Mouse (Mus musculus) heart, embryonic 12.5 days (tissue): ENCODE data around the gene Lrpprc. TPM values are rescaled to one million over a fixed set of nuclear protein-coding genes. Genes with fewer than 3 reads are reported as not detected.

Source experiments
- ATAC-seq: fragments of 200-750 bp; cut with Nextera tagmentation; 2 replicates; pipeline ENCODE4 v1.8.0; 2017; ENCODE audit warnings: moderate TSS enrichment, moderate library complexity; ENCODE audit not compliant: insufficient number of reproducible peaks, low FRiP score
- H3K27ac ChIP-seq: fragments of 300-500 bp; sonication (generic); 2 replicates; pipeline ENCODE4 v1.5.1; 2016; ENCODE audit warnings: mild to moderate bottlenecking, moderate library complexity; ENCODE audit not compliant: poor library complexity, severe bottlenecking
- H3K27me3 ChIP-seq: fragments of 300-500 bp; sonication (generic); replicated peaks from 2 replicates; pipeline ENCODE4 v1.6.1; 2016; ENCODE audit warnings: mild to moderate bottlenecking, moderate library complexity
- H3K36me3 ChIP-seq: fragments of 300-500 bp; sonication (generic); 2 replicates; pipeline ENCODE4 v1.6.1; 2016; ENCODE audit warnings: mild to moderate bottlenecking, moderate library complexity
- H3K4me1 ChIP-seq: fragments of 300-500 bp; sonication (generic); replicated peaks from 2 replicates; pipeline ENCODE4 v1.6.1; 2016; ENCODE audit warnings: mild to moderate bottlenecking
- H3K4me2 ChIP-seq: fragments of 300-500 bp; sonication (generic); 2 replicates; pipeline ENCODE4 v1.6.1; 2016; ENCODE audit warnings: mild to moderate bottlenecking, moderate library complexity
- H3K4me3 ChIP-seq: fragments of 300-500 bp; sonication (generic); 2 replicates; pipeline ENCODE4 v1.5.1; 2016; ENCODE audit warnings: mild to moderate bottlenecking
- H3K9ac ChIP-seq: fragments of 300-500 bp; sonication (generic); 2 replicates; pipeline ENCODE4 v1.6.1; 2016; ENCODE audit warnings: mild to moderate bottlenecking, moderate library complexity
- H3K9me3 ChIP-seq: fragments of 300-500 bp; sonication (generic); replicated peaks from 2 replicates; pipeline ENCODE4 v1.6.1; 2016; ENCODE audit warnings: mild to moderate bottlenecking, moderate library complexity
- WGBS: fragments of 180-500 bp; shearing (Covaris S2); methylation state at CpG from one replicate; pipeline ENCODE4 v1.1.7; 2016; 5-methylcytosine and 5-hydroxymethylcytosine counted together
- polyA plus RNA-seq: library from polyadenylated mRNA; unstranded; fragments of >200 nt; fragmentation: Nextera tagmentation; extraction: Ambion mirVana; gene quantifications from 2 replicates; pipeline ENCODE4 v1.2.1, GENCODE M21; 2016

Lrpprc gene
- polyA plus RNA-seq, 1 experiment from 2014 or later, result 73.9 TPM

DNA sequence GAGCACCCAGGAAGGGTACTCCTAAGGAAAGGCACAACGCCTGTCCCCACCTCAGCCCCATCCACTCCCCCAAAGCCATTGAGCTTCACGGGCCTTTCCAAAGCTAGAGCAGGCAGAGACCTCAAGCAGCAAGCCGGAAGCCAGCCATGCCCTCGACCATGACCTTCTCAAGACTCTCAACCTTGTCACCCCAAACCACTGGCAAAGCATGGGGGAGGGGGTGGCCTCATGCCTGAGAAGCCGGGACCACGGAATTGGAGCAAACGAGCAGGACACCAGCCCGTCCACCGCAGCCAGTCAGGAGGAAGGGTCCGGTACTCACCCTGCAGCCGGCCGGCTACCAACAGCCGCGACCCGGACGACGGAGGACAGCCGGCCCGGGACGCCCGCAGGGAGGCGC is 546 bp downstream of the Lrpprc start:
- H3K27me3 ChIP-seq, result no peaks in the 10 kb centered on the region
- H3K9me3 ChIP-seq, result no peaks in the 10 kb centered on the region
- H3K27ac ChIP-seq, result peak overlapping the region; percentile 28
- H3K9ac ChIP-seq, result peak overlapping the region; percentile 87
- no peak; the same call in 1 of the 2 replicates for ATAC-seq
- under 1% methylated on average over 22 of the region's 22 CpGs for WGBS
- H3K4me2 ChIP-seq, result peak overlapping the region; percentile 78
- peaks cover 20% of the 10 kb centered on the region for H3K4me1 ChIP-seq
- peaks cover 9% of the 10 kb centered on the region; the same call in 1 of the 2 replicates for H3K36me3 ChIP-seq
- H3K4me3 ChIP-seq, result peak overlapping the region; percentile 92

DNA sequence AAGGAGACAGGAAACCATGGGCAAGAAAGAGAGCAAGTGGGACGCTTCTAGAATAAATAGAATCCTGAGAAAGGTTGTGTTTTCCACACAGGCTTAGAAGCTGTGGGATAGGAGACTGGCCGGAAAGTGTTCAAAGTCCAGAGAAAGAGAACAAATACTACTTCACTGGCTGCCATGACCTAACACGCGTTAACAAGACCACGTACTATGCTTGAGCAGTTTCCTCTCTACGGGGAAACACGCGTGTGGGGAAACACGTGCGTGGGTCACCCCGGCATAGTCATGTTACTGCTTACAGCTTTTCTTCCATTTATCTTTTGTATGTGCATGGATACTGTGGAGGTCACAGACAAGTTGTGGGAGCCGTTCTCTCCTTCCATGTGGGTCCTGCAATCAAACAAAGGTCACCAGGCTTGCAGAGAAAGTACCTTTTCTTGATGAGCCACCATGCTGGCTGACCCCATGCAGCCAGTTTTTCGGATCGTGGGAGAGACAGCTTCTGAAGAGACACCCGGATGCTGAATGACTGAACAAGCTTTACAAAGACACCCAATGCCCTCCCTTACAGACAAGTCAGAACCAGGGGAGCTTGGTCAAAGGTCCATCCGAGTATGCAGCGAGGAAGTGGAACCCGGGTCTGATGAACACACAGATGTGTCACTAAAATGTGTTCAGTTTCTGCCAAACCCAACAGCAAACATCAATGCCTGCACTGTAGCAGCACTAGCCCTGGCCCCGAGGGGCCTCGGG is 2.0 kb downstream of the Lrpprc start:
- Histone ChIP-seq H3K4me1 (peaks cover 20% of the 10 kb centered on the region), H3K27me3 (no peaks in the 10 kb centered on the region), H3K4me3 (peak overlapping the region; percentile 92; the same call in 1 of the 2 replicates), H3K9me3 (no peaks in the 10 kb centered on the region), H3K9ac (peak overlapping the region; percentile 14; the same call in 1 of the 2 replicates), H3K4me2 (peak overlapping the region; percentile 78), H3K36me3 (peaks cover 9% of the 10 kb centered on the region; the same call in 1 of the 2 replicates), H3K27ac (no peak overlapping the region)
- 89% methylated on average over 20 of the region's 20 CpGs for WGBS
- ATAC-seq, result no peak

GRCm38 (mm10) chr17:84787477-84787876 is 3.1 kb downstream of the Lrpprc start:
- peaks cover 20% of the 10 kb centered on the region for H3K4me1 ChIP-seq
- H3K9ac ChIP-seq, result no peak overlapping the region
- H3K36me3 ChIP-seq, result peaks cover 9% of the 10 kb centered on the region; the same call in 1 of the 2 replicates
- H3K4me2 ChIP-seq, result no peak overlapping the region
- no peak for ATAC-seq
- 86% methylated on average over 11 of the region's 11 CpGs for WGBS
- H3K27ac ChIP-seq, result no peak overlapping the region
- no peak overlapping the region for H3K4me3 ChIP-seq
- H3K27me3 ChIP-seq, result no peaks in the 10 kb centered on the region
- H3K9me3 ChIP-seq, result no peaks in the 10 kb centered on the region

GRCm38 (mm10) chr17:84786911-84787310 is 3.7 kb downstream of the Lrpprc start:
- 89% methylated on average over 8 of the region's 8 CpGs for WGBS

DNA sequence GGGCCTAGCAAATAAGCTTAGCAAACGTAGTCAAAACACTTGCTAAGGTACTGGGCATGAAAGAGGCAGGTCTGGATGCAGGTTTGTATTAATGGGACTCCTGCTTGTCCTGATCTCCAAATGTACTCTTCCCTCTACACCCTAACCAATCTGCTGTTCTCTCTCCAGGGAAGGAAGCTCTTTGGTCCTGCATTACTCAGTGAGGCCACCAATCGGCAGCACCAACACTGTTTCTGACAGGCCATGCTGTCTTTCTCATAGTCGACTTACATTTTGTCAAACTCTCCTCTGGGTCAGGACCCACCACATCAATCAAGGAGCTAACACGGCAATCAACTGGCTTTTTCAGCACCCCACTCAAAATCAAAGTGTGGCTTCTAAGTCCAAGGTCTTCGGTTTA is 5.4 kb downstream of the Lrpprc start:
- no peaks in the 10 kb centered on the region for H3K27me3 ChIP-seq
- no peak for ATAC-seq
- 76% methylated on average over 5 of the region's 5 CpGs for WGBS
- peaks cover 13% of the 10 kb centered on the region; the same call in 1 of the 2 replicates for H3K36me3 ChIP-seq
- H3K9me3 ChIP-seq, result no peaks in the 10 kb centered on the region
- H3K4me2 ChIP-seq, result no peak overlapping the region
- no peak overlapping the region for H3K4me3 ChIP-seq
- peaks cover 16% of the 10 kb centered on the region for H3K4me1 ChIP-seq
- no peak overlapping the region for H3K27ac ChIP-seq
- no peak overlapping the region for H3K9ac ChIP-seq

More at GRCm38 (mm10) chr17:84786911-84787310, 3.7 kb downstream of the Lrpprc start:
- Histone ChIP-seq H3K9me3 (no peaks in the 10 kb centered on the region), H3K4me2 (no peak overlapping the region), H3K9ac (no peak overlapping the region), H3K4me3 (no peak overlapping the region), H3K27ac (no peak overlapping the region), H3K27me3 (no peaks in the 10 kb centered on the region), H3K36me3 (peaks cover 9% of the 10 kb centered on the region; the same call in 1 of the 2 replicates), H3K4me1 (peaks cover 18% of the 10 kb centered on the region)
- no peak for ATAC-seq

GRCm38 (mm10) chr17:84783491-84783890 is 7.1 kb downstream of the Lrpprc start:
- ATAC-seq, result no peak
- no peaks in the 10 kb centered on the region for H3K27me3 ChIP-seq
- no peaks in the 10 kb centered on the region for H3K9me3 ChIP-seq
- peaks cover 11% of the 10 kb centered on the region for H3K4me1 ChIP-seq
- H3K36me3 ChIP-seq, result peaks cover 13% of the 10 kb centered on the region; the same call in 1 of the 2 replicates
- no peak overlapping the region; the same call in 1 of the 2 replicates for H3K9ac ChIP-seq
- H3K27ac ChIP-seq, result no peak overlapping the region
- 86% methylated on average over 5 of the region's 5 CpGs for WGBS
- no peak overlapping the region for H3K4me3 ChIP-seq
- no peak overlapping the region for H3K4me2 ChIP-seq

GRCm38 (mm10) chr17:84780321-84780720 is 10.3 kb downstream of the Lrpprc start:
- H3K4me2 ChIP-seq, result no peak overlapping the region
- H3K27ac ChIP-seq, result no peak overlapping the region
- no peak overlapping the region for H3K4me3 ChIP-seq
- no peaks in the 10 kb centered on the region for H3K27me3 ChIP-seq
- WGBS, result 96% methylated on average over 6 of the region's 6 CpGs
- H3K36me3 ChIP-seq, result peaks cover 11% of the 10 kb centered on the region
- no peaks in the 10 kb centered on the region for H3K9me3 ChIP-seq
- ATAC-seq, result no peak
- H3K4me1 ChIP-seq, result peaks cover 27% of the 10 kb centered on the region
- no peak overlapping the region for H3K9ac ChIP-seq

DNA sequence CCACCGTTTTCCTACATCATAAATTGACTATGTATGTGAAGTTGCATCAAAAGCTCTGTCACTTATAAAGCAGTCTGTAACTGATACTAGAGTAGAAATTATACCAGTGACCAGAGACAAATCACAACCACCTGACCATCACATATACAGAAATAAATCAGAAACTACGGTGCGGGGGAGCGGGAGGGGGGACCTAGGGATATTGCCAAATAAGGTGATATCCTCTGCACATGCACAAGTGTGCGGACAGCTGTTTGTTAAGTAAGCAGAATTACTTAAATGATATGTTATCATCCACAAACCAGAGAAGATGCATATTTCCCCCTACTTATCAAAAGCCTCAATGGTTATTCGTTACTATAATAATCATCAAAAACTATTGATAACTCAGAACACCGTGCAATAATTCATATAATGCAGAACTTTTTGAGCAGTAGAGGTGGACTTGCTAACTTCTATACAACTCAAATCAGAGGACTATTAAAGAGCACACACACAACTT is 12.1 kb downstream of the Lrpprc start:
- peaks cover 25% of the 10 kb centered on the region for H3K36me3 ChIP-seq
- H3K27me3 ChIP-seq, result no peaks in the 10 kb centered on the region
- no peaks in the 10 kb centered on the region for H3K9me3 ChIP-seq

GRCm38 (mm10) chr17:84776362-84777000 is 14.1 kb downstream of the Lrpprc start:
- Histone ChIP-seq H3K27ac (peak overlapping the region; percentile 72), H3K4me3 (0 out of 2 replicates have a peak overlapping the region, but pooled peaks have one; percentile 2), H3K4me2 (peak overlapping the region; percentile 50), H3K9me3 (no peaks in the 10 kb centered on the region), H3K36me3 (peaks cover 28% of the 10 kb centered on the region), H3K27me3 (no peaks in the 10 kb centered on the region), H3K4me1 (peaks cover 27% of the 10 kb centered on the region), H3K9ac (peak overlapping the region; percentile 13; the same call in 1 of the 2 replicates)
- peak; percentile 97 for ATAC-seq
- 41% methylated on average over 16 of the region's 16 CpGs for WGBS

More for the DNA sequence above, 12.1 kb downstream of the Lrpprc start:
- Histone ChIP-seq H3K4me3 (no peak overlapping the region), H3K9ac (no peak overlapping the region), H3K27ac (no peak overlapping the region), H3K4me1 (peaks cover 27% of the 10 kb centered on the region), H3K4me2 (no peak overlapping the region)
- 77% methylated on average over 7 of the region's 7 CpGs for WGBS
- ATAC-seq, result no peak

DNA sequence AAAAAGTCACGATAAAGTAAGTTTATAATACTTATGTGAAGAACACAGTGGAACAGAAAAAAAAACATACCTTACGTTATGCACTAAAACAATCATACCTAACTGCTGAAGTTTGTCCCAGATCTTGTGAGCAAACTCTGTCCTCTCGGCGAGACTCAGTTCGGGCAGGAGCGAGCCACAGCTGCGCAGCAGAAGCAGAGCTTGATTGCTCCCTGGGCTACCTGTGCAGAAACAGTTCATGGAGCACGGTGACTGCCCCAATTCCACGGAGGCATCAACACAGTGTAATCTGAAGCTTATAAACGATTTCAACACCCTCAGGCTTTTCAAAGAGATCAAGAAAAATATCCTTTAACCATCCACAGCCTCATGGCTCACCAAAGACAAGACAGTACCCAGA is 15.3 kb downstream of the Lrpprc start:
- 87% methylated on average over 10 of the region's 10 CpGs for WGBS
- H3K9me3 ChIP-seq, result no peaks in the 10 kb centered on the region
- no peak overlapping the region for H3K9ac ChIP-seq
- peaks cover 27% of the 10 kb centered on the region for H3K4me1 ChIP-seq
- no peak overlapping the region for H3K4me2 ChIP-seq
- no peaks in the 10 kb centered on the region for H3K27me3 ChIP-seq
- no peak overlapping the region for H3K4me3 ChIP-seq
- peaks cover 36% of the 10 kb centered on the region for H3K36me3 ChIP-seq
- no peak overlapping the region for H3K27ac ChIP-seq
- ATAC-seq, result no peak

DNA sequence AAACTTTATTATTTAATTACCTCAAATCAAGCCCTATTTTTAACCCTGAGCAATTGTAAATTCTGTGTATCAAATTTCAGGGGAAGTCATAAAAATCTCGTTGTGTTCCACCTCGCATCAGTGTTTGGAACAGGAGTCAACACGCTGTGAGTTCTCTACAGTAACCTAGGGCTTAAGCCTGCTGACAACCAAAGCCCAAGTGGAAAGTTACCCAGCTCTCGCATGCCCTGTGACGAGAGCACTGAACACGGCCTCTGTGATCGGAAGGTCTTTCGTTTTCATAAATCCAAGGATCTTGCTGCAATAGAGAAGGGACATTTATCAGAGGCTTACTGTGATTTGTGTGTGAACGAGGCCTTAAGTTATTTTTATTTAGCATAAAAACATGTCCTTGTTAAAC is 18.7 kb downstream of the Lrpprc start:
- ATAC-seq, result no peak
- Histone ChIP-seq H3K4me3 (no peak overlapping the region), H3K9ac (no peak overlapping the region), H3K4me2 (no peak overlapping the region), H3K27me3 (no peaks in the 10 kb centered on the region), H3K9me3 (no peaks in the 10 kb centered on the region), H3K27ac (no peak overlapping the region), H3K4me1 (peaks cover 10% of the 10 kb centered on the region), H3K36me3 (peaks cover 63% of the 10 kb centered on the region)
- 89% methylated on average over 9 of the region's 9 CpGs for WGBS
